Mouse (Mus musculus): Measurements from ENCODE around the gene Rbpj. TPM values are rescaled to one million over a fixed set of nuclear protein-coding genes. Genes with fewer than 3 reads are reported as not detected.

Gene Rbpj
- polyA plus RNA-seq, 1 experiment from 2014 or later: 46.9 TPM

DNA sequence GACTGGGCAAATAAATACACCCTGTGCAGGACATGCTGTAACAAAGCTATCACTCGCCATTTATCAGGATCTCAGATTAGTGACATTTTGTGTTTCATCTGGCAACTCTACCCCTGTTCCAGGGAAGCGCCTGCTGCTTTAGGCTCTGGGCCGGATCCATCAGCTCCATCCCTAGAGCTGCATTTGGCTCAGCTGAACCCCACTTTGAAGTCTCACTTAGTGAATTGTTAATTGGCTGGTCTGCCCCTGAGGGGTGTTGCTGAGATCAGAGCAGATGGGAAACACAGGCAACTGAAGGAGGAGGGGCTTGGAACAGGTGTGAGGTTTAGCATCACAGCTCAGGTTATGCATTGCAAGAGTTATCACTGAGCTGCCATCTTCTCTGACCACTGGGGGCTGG is 225.6 kb downstream of the Rbpj start:
- no peaks in the 10 kb centered on the region for H3K9me3 ChIP-seq
- no peaks in the 10 kb centered on the region for H3K36me3 ChIP-seq
- no peak overlapping the region for H3K4me2 ChIP-seq (replicated peaks)
- H3K9ac ChIP-seq (replicated peaks): no peak overlapping the region
- H3K4me3 ChIP-seq (replicated peaks): no peak overlapping the region
- peak; percentile 34; the same call in 1 of the 2 replicates for ATAC-seq
- H3K27ac ChIP-seq: no peak overlapping the region
- H3K27me3 ChIP-seq: no peaks in the 10 kb centered on the region
- no peaks in the 10 kb centered on the region for H3K4me1 ChIP-seq (replicated peaks)
- whole genome bisulfite sequencing: 72% methylated on average over 3 of the region's 3 CpGs

DNA sequence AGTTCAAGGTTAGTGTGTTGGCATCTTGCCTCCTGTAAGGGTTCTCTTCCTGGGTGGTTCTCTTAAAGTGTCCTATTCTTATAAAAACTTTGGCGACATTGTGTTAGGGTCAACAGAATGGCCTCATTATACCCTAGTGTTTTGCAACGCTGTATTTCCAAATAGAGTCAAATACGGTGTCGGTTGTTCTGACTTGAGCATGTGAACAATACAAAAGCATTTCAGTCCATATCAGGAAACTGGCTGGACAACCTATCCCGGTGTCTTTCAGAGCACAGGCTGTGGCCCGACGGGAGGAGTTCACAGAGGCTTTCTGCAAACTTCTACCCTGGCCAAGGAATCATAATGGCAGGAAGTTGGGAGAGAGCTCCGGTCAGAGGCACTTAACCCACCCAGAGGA is 226.1 kb downstream of the Rbpj start:
- ATAC-seq: no peak
- H3K27ac ChIP-seq: no peak overlapping the region
- H3K4me2 ChIP-seq (replicated peaks): no peak overlapping the region
- no peaks in the 10 kb centered on the region for H3K9me3 ChIP-seq
- H3K4me1 ChIP-seq (replicated peaks): no peaks in the 10 kb centered on the region
- no peaks in the 10 kb centered on the region for H3K36me3 ChIP-seq
- no peak overlapping the region for H3K4me3 ChIP-seq (replicated peaks)
- no peak overlapping the region for H3K9ac ChIP-seq (replicated peaks)
- H3K27me3 ChIP-seq: no peaks in the 10 kb centered on the region
- WGBS: 92% methylated on average over 8 of the region's 8 CpGs

DNA sequence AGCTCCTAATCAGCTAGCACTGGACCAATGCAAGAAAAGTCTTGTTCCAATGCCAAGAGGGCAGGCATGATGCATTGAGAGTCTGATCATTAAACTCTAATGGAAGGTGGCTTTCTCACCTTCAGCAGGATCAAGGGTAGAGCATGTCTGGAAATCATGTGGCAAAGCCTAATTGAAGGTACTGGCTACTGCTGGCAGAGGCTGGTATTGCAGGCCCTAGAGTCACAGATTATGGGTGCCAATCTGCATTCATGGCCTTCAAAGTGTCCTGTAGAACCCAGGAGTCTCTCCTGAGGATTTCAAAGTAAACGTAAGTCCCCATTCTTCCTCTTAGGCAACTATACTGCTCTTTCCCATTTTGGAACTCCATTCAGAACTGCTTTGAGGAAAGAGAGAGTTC is 226.7 kb downstream of the Rbpj start:
- Histone ChIP-seq H3K27ac (no peak overlapping the region), H3K4me1 (replicated peaks) (no peaks in the 10 kb centered on the region), H3K36me3 (no peaks in the 10 kb centered on the region), H3K4me2 (replicated peaks) (no peak overlapping the region), H3K4me3 (replicated peaks) (no peak overlapping the region), H3K27me3 (no peaks in the 10 kb centered on the region), H3K9me3 (no peaks in the 10 kb centered on the region), H3K9ac (replicated peaks) (no peak overlapping the region)
- WGBS: 100% methylated on average over 1 of the region's 1 CpGs
- ATAC-seq: no peak

DNA sequence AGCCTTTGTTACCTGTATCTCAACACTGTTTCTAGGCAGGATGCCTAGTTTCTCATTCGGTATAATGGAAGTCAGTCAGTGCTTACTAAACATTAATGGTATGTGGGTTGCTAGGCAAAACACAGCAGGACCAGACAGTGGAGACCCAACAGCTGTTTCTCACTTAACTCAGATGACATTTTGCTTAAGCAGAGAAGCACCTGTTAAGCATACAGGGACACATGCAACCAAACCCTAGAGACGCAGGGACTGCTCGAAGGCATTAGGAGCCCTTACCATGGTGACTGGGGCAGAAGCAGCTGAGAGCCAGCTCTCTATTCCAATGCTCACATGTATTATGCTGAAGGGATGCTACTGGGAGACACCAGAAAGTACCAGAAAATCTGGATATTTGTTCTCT is 230.7 kb downstream of the Rbpj start:
- no peak overlapping the region for H3K27ac ChIP-seq
- H3K36me3 ChIP-seq: no peaks in the 10 kb centered on the region
- 84% methylated on average over 3 of the region's 3 CpGs for WGBS
- H3K9me3 ChIP-seq: no peaks in the 10 kb centered on the region
- ATAC-seq: no peak
- H3K27me3 ChIP-seq: no peaks in the 10 kb centered on the region
- H3K4me1 ChIP-seq (replicated peaks): no peaks in the 10 kb centered on the region
- no peak overlapping the region for H3K4me2 ChIP-seq (replicated peaks)
- H3K9ac ChIP-seq (replicated peaks): no peak overlapping the region
- no peak overlapping the region for H3K4me3 ChIP-seq (replicated peaks)

DNA sequence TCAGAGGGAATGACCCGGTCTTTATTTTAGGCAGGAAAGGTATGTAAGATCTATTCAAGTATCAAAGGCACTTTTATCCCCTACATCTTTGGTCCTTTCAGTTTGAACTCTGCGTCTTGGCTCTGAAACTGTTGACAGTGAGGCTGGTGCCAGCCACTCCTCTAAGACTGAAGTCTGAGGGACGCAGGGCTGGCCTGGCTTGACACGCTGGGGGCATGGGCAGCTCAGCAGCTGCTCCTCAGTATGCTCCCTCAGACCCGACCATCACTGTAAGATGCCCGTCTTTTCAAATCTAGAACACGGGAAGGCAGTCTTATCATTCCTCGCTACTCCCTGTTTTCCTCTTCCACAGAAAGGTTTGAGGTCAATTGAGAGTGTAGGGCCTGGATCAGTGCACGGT is 231.8 kb downstream of the Rbpj start:
- no peaks in the 10 kb centered on the region for H3K9me3 ChIP-seq
- no peak overlapping the region for H3K4me2 ChIP-seq (replicated peaks)
- no peak overlapping the region for H3K4me3 ChIP-seq (replicated peaks)
- WGBS: 83% methylated on average over 9 of the region's 9 CpGs
- no peaks in the 10 kb centered on the region for H3K36me3 ChIP-seq
- no peaks in the 10 kb centered on the region for H3K4me1 ChIP-seq (replicated peaks)
- no peak for ATAC-seq
- no peaks in the 10 kb centered on the region for H3K27me3 ChIP-seq
- no peak overlapping the region for H3K27ac ChIP-seq
- no peak overlapping the region for H3K9ac ChIP-seq (replicated peaks)

DNA sequence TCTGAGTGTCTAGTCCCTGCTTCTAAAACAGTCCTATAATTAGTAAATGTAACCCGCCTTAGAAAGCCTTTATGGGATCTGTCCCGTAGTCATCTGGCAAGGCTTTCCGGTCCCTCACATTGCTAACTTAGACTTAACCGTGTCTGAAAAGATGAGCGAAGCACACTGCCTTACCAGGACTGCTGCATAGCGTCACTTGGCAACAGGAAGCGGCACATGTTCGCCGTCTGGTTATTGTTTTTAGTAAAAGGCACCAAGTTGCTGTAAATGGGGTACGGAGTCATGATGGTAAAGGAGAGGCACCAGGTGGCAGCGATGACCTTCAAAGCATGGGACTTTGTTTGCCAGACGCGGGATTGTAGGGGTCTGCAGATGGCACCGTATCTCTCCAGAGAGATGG is 236.7 kb downstream of the Rbpj start:
- peaks cover 18% of the 10 kb centered on the region for H3K4me1 ChIP-seq (replicated peaks)
- 90% methylated on average over 14 of the region's 14 CpGs for WGBS

More for the DNA sequence above, 236.7 kb downstream of the Rbpj start:
- Histone ChIP-seq H3K27me3 (no peaks in the 10 kb centered on the region), H3K27ac (no peak overlapping the region), H3K9me3 (no peaks in the 10 kb centered on the region), H3K4me3 (replicated peaks) (no peak overlapping the region), H3K4me2 (replicated peaks) (no peak overlapping the region), H3K36me3 (no peaks in the 10 kb centered on the region), H3K9ac (replicated peaks) (no peak overlapping the region)
- ATAC-seq: no peak

Other genes starting within 250 kb of the Rbpj start
- gene Smim20, start 199.1 kb upstream of the Rbpj start, polyA plus RNA-seq (2015; fragmentation: Nextera tagmentation; extraction: Ambion mirVana): 72.3 and 75.8 TPM in 2 replicates
- gene Cckar, start 241.6 kb downstream of the Rbpj start, polyA plus RNA-seq (2015; fragmentation: Nextera tagmentation; extraction: Ambion mirVana): 1.6 and 2.5 TPM in 2 replicates